ENCODE assay signal across 9 mouse cellular contexts in the genomic region with DNA sequence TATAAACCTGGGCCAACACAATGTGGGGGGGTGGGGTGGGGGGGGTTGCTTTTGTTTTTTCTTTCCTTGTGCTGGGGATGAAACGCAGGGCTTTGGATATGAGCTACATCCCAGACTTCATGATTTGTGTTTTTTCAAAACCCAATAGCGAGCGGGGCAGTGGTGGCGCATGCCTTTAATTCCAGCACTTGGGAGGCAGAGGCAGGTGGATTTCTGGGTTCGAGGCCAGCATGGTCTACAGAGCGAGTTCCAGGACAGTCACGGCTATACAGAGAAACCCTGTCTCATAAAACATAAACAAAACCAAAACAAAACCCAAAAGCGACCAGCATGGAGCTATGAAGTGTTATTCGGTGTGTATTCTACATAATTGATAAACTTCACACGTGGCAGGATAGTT. TPM values are rescaled to one million over a fixed set of nuclear protein-coding genes. Genes with fewer than 3 reads are reported as not detected.
A peak's percentile ranks its signal among the peaks of the same experiment; 100 is the strongest.
DNase-seq lines count a peak whose midpoint lies in the region; ATAC-seq and TF ChIP-seq lines count a peak whose summit lies in the region.
"Had no signal": no experiment of that assay in that cellular context is flagged by ENCODE, and none has a peak within 500 bp of the region (broad histone marks: within the 10 kb centered on the region; RNA-seq: fewer than 3 reads in every experiment).

No protein-coding gene starts in this region.

- no peak for ATAC-seq in hindbrain, embryonic 12.5 days (ENCODE audit: low FRiP score)
- ATAC-seq in hindbrain, embryonic 14.5 days (ENCODE audit: low FRiP score): no peak
- ATAC-seq in forebrain, postnatal 0 days: no peak
- no peak for ATAC-seq in midbrain, embryonic 13.5 days
- ATAC-seq in erythroid progenitor cell, adult 5-6 weeks (replicated peaks; ENCODE audit: low FRiP score, poor library complexity, severe bottlenecking): no peak

- no peak overlapping the region for H3K27ac ChIP-seq in hindbrain, embryonic 12.5 days
- no peak overlapping the region for H3K27ac ChIP-seq in hindbrain, embryonic 14.5 days
- H3K27ac ChIP-seq in bone marrow macrophage, adult 2 months (ENCODE audit: insufficient read depth, low read depth, low read length): no peak overlapping the region
- H3K27ac ChIP-seq in forebrain, postnatal 0 days (ENCODE audit: low read depth, low read length): no peak overlapping the region
- no peak overlapping the region for H3K27ac ChIP-seq in midbrain, embryonic 13.5 days

- 84% methylated on average over 10 of the region's 10 CpGs for whole genome bisulfite sequencing in hindbrain, embryonic 12.5 days
- 86% methylated on average over 10 of the region's 10 CpGs for WGBS in hindbrain, embryonic 14.5 days
- 84% methylated on average over 10 of the region's 10 CpGs for WGBS in forebrain, postnatal 0 days
- WGBS in midbrain, embryonic 13.5 days: 91% methylated on average over 10 of the region's 10 CpGs

- no peak for TF ChIP-seq POLR2A in bone marrow macrophage, adult 2 months (IDR thresholded peaks at IDR 0.05; ENCODE audit: borderline replicate concordance, low read depth, low read length)

- H3K4me3 ChIP-seq in hindbrain, embryonic 12.5 days: peak overlapping the region; percentile 87; the same call in 1 of the 2 replicates
- no peak overlapping the region for H3K4me3 ChIP-seq in hindbrain, embryonic 14.5 days (replicated peaks; ENCODE audit: low read length)
- H3K4me3 ChIP-seq in bone marrow macrophage, adult 2 months (ENCODE audit: insufficient read depth, low read length): peak overlapping the region; percentile 62
- no peak overlapping the region for H3K4me3 ChIP-seq in forebrain, postnatal 0 days (ENCODE audit: low read depth, low read length)
- no peak overlapping the region for H3K4me3 ChIP-seq in midbrain, embryonic 13.5 days (replicated peaks)

- DNase-seq in hindbrain, embryonic 14.5 days (ENCODE audit: low spot score): no peak
- DNase-seq in forebrain, postnatal 0 days: no peak
- DNase-seq in lung, postnatal 36 days: no peak
- DNase-seq in adrenal gland, adult (ENCODE audit: inconsistent age in 2 of 2, low spot score in 1 of 2): no peak
- DNase-seq: cerebellum, adult 11 months had no signal

- H3K27me3 ChIP-seq in hindbrain, embryonic 12.5 days: peaks cover 4% of the 10 kb centered on the region; the same call in 1 of the 2 replicates
- 0 out of 2 replicates have a peak, but pooled peaks cover 7% of the 10 kb centered on the region for H3K27me3 ChIP-seq in hindbrain, embryonic 14.5 days (ENCODE audit: control insufficient read depth, insufficient read depth, low read length)
- H3K27me3 ChIP-seq in forebrain, postnatal 0 days (ENCODE audit: insufficient read depth, low read length): no peaks in the 10 kb centered on the region
- peaks cover 15% of the 10 kb centered on the region for H3K27me3 ChIP-seq in midbrain, embryonic 13.5 days

- peak overlapping the region; percentile 82; the same call in 1 of the 2 replicates for H3K4me2 ChIP-seq in hindbrain, embryonic 12.5 days (replicated peaks)
- H3K4me2 ChIP-seq in hindbrain, embryonic 14.5 days (replicated peaks): no peak overlapping the region
- peak overlapping the region; percentile 84 for H3K4me2 ChIP-seq in forebrain, postnatal 0 days (ENCODE audit: low read depth)
- peak overlapping the region; percentile 76; the same call in 1 of the 2 replicates for H3K4me2 ChIP-seq in midbrain, embryonic 13.5 days (replicated peaks)

- H3K4me1 ChIP-seq in hindbrain, embryonic 12.5 days: 0 out of 2 replicates have a peak, but pooled peaks cover 7% of the 10 kb centered on the region
- H3K4me1 ChIP-seq in hindbrain, embryonic 14.5 days (replicated peaks; ENCODE audit: control insufficient read depth, insufficient read depth, low read length): peaks cover 7% of the 10 kb centered on the region; the same call in 1 of the 2 replicates
- peaks cover 31% of the 10 kb centered on the region for H3K4me1 ChIP-seq in bone marrow macrophage, adult 2 months (ENCODE audit: control insufficient read depth, insufficient read depth, low read length)
- peaks cover 6% of the 10 kb centered on the region; the same call in 1 of the 2 replicates for H3K4me1 ChIP-seq in forebrain, postnatal 0 days (ENCODE audit: insufficient read depth)
- peaks cover 8% of the 10 kb centered on the region; the same call in 1 of the 2 replicates for H3K4me1 ChIP-seq in midbrain, embryonic 13.5 days (replicated peaks)

- H3K9me3 ChIP-seq in hindbrain, embryonic 12.5 days (replicated peaks): no peaks in the 10 kb centered on the region
- no peaks in the 10 kb centered on the region for H3K9me3 ChIP-seq in hindbrain, embryonic 14.5 days (ENCODE audit: control insufficient read depth, low read length)
- H3K9me3 ChIP-seq in forebrain, postnatal 0 days (ENCODE audit: low read length): no peaks in the 10 kb centered on the region
- H3K9me3 ChIP-seq in midbrain, embryonic 13.5 days: no peaks in the 10 kb centered on the region

- no peak for TF ChIP-seq CTCF in bone marrow macrophage, adult 2 months (IDR thresholded peaks at IDR 0.05; ENCODE audit: low read depth, low read length)
- TF ChIP-seq CTCF in forebrain, postnatal 0 days (IDR thresholded peaks at IDR 0.05; ENCODE audit: low read depth): no peak

- no peak overlapping the region for H3K9ac ChIP-seq in hindbrain, embryonic 12.5 days
- H3K9ac ChIP-seq in hindbrain, embryonic 14.5 days: no peak overlapping the region
- H3K9ac ChIP-seq in forebrain, postnatal 0 days: no peak overlapping the region
- H3K9ac ChIP-seq in midbrain, embryonic 13.5 days (replicated peaks): no peak overlapping the region

- H3K36me3 ChIP-seq in hindbrain, embryonic 12.5 days: no peaks in the 10 kb centered on the region
- H3K36me3 ChIP-seq in hindbrain, embryonic 14.5 days (replicated peaks; ENCODE audit: control insufficient read depth, insufficient read depth): no peaks in the 10 kb centered on the region
- H3K36me3 ChIP-seq in forebrain, postnatal 0 days (ENCODE audit: insufficient read depth): no peaks in the 10 kb centered on the region
- H3K36me3 ChIP-seq in midbrain, embryonic 13.5 days: no peaks in the 10 kb centered on the region

RNA-seq across cellular contexts. Expression of a gene that starts 0.9 kb away (rescaled TPM):
- 28.9 and 33.4 TPM in 2 replicates for polyA plus RNA-seq in hindbrain, embryonic 12.5 days (2016; fragmentation: Nextera tagmentation; extraction: Ambion mirVana)
- polyA plus RNA-seq in hindbrain, embryonic 14.5 days (2014; fragmentation: Nextera tagmentation; extraction: Ambion mirVana): 22.9 and 25.3 TPM in 2 replicates
- polyA plus RNA-seq in bone marrow macrophage, adult 2 months (2012; ENCODE audit: insufficient read depth, insufficient read length, missing spikeins): 33.2 and 36.2 TPM in 2 replicates
- 42.0 and 46.7 TPM in 2 replicates for total RNA-seq in forebrain, postnatal 0 days (2014; rRNA removed)
- polyA plus RNA-seq in forebrain, postnatal 0 days (2015; fragmentation: Nextera tagmentation; extraction: Ambion mirVana): 15.3 and 20.8 TPM in 2 replicates
- 13.9 and 14.4 TPM in 2 replicates for polyA plus RNA-seq in midbrain, embryonic 13.5 days (2015; fragmentation: Nextera tagmentation; extraction: Ambion mirVana)
- total RNA-seq in erythroid progenitor cell, adult 5-6 weeks (2015; ENCODE audit: low replicate concordance): 2.5 and 9.4 TPM in 2 replicates
- 7.3 and 19.4 TPM in 2 replicates for total RNA-seq in erythroid progenitor cell, adult 5-6 weeks (2017; ENCODE audit: low replicate concordance)

Comparison
In these comparisons a context has a peak if more than half of its experiments do, and no peak if none do; other contexts are left out.
1. H3K4me3 ChIP-seq: peak in hindbrain, embryonic 12.5 days (single experiment) and bone marrow macrophage, adult 2 months (single experiment); none in hindbrain, embryonic 14.5 days (single experiment), forebrain, postnatal 0 days (single experiment) and midbrain, embryonic 13.5 days (single experiment).